Mouse (Mus musculus): ENCODE measurements around the gene Efcab14.

- TF ChIP-seq NRF1 (IDR thresholded peaks at IDR 0.05; ENCODE audit: low read depth, low read length) (no peak), ZMIZ1 (IDR thresholded peaks at IDR 0.05; ENCODE audit: low read depth, low read length) (no peak), POLR2A (IDR thresholded peaks at IDR 0.05; ENCODE audit: low read depth, low read length) (no peak), EP300 (IDR thresholded peaks at IDR 0.05; ENCODE audit: low read length) (no peak), CTCF (conservative IDR thresholded peaks at IDR 0.05 in 1 of 2, IDR thresholded peaks at IDR 0.05 in 1 of 2; ENCODE audit: low read depth in 2 of 2, low read length in 2 of 2) (no peak), SMC3 (IDR thresholded peaks at IDR 0.05; ENCODE audit: low read depth, low read length) (no peak), MYC (IDR thresholded peaks at IDR 0.05; ENCODE audit: low read depth, low read length) (no peak), MAX (IDR thresholded peaks at IDR 0.05; ENCODE audit: low read length) (no peak), KAT2A (IDR thresholded peaks at IDR 0.05; ENCODE audit: insufficient replicate concordance, low read length) (no peak), GABPA (IDR thresholded peaks at IDR 0.05; ENCODE audit: insufficient replicate concordance, low read depth, low read length) (no peak), JUN (IDR thresholded peaks at IDR 0.05; ENCODE audit: insufficient read depth, low read depth, low read length) (no peak), E2F4 (IDR thresholded peaks at IDR 0.05; ENCODE audit: insufficient replicate concordance, low read depth, low read length) (no peak), CHD1 (IDR thresholded peaks at IDR 0.05; ENCODE audit: low read depth, low read length) (no peak), TCF12 (IDR thresholded peaks at IDR 0.05; ENCODE audit: low read depth, low read length) (no peak)
Measured at GRCm38 (mm10) chr4:115780269-115780668, 42.7 kb downstream of the Efcab14 start.

All from CH12.LX (cell line).